Mouse (Mus musculus): ENCODE measurements around the gene Birc5. TPM values are rescaled to one million over a fixed set of nuclear protein-coding genes. Genes with fewer than 3 reads are reported as not detected.

Gene Birc5
- polyA plus RNA-seq, 1 experiment, result 60.7 TPM

- Histone ChIP-seq H3ac (ENCODE audit: control insufficient read depth, insufficient read length) (peak within 1 kb of the TSS; percentile 5), H3K27me3 (ENCODE audit: control insufficient read depth, insufficient read depth, insufficient read length) (no peaks in the 10 kb centered on the region), H3K4me3 (peak within 1 kb of the TSS; percentile 45), H3K79me2 (ENCODE audit: control insufficient read depth, insufficient read depth) (peaks cover 26% of the 10 kb centered on the region), H3K36me3 (ENCODE audit: control insufficient read depth, insufficient read depth) (no peaks in the 10 kb centered on the region), H3K4me2 (ENCODE audit: low read depth) (peak within 1 kb of the TSS; percentile 94)
- TF ChIP-seq MAX (IDR thresholded peaks at IDR 0.05; ENCODE audit: low read depth) (no peak), MYOD1 (IDR thresholded peaks at IDR 0.05; ENCODE audit: control insufficient read depth in 1 of 3, insufficient read length in 2 of 3, low read depth in 2 of 3) (no peak), TCF12 (IDR thresholded peaks at IDR 0.05; ENCODE audit: insufficient read depth, poor library complexity, severe bottlenecking) (no peak), CEBPB (IDR thresholded peaks at IDR 0.05; ENCODE audit: insufficient read depth, poor library complexity, severe bottlenecking) (no peak), POLR2AphosphoS2 (IDR thresholded peaks at IDR 0.05; ENCODE audit: insufficient read length, low read depth) (peak; percentile 61), TCF3 (IDR thresholded peaks at IDR 0.05; ENCODE audit: insufficient read length, low read depth) (no peak), REST (IDR thresholded peaks at IDR 0.05; ENCODE audit: insufficient read depth, insufficient read length) (no peak), SRF (IDR thresholded peaks at IDR 0.05; ENCODE audit: control insufficient read depth, insufficient read length, low read depth) (peak; percentile 1), USF1 (IDR thresholded peaks at IDR 0.05; ENCODE audit: low read depth) (no peak), E2F4 (IDR thresholded peaks at IDR 0.05; ENCODE audit: insufficient read depth) (peak; percentile 74), POLR2A (IDR thresholded peaks at IDR 0.05; ENCODE audit: insufficient read length, low read depth) (peak; percentile 54), MYOG (IDR thresholded peaks at IDR 0.05; ENCODE audit: control insufficient read depth in 1 of 3, insufficient read depth in 1 of 3, insufficient read length in 2 of 3, low read depth in 2 of 3) (no peak)
Observed at GRCm38 (mm10) chr11:117825333-117826101, 23.5 kb upstream of the Birc5 start, which contains the start of the genes Afmid and Tk1. Gene Afmid, plus strand, starts transcription at chr11:117825924. Gene Tk1, minus strand, starts transcription at chr11:117826092.

GRCm38 (mm10) chr11:117826164-117826563, 22.9 kb upstream of the Birc5 start:
- TF ChIP-seq TCF3 (IDR thresholded peaks at IDR 0.05; ENCODE audit: insufficient read length, low read depth), result no peak
- TF ChIP-seq USF1 (IDR thresholded peaks at IDR 0.05; ENCODE audit: low read depth), result no peak
- TF ChIP-seq REST (IDR thresholded peaks at IDR 0.05; ENCODE audit: insufficient read depth, insufficient read length), result no peak
- TF ChIP-seq SRF (IDR thresholded peaks at IDR 0.05; ENCODE audit: control insufficient read depth, insufficient read length, low read depth), result no peak
- TF ChIP-seq POLR2A (IDR thresholded peaks at IDR 0.05; ENCODE audit: insufficient read length, low read depth), result no peak
- no peak for TF ChIP-seq MYOG (IDR thresholded peaks at IDR 0.05; ENCODE audit: control insufficient read depth in 1 of 3, insufficient read depth in 1 of 3, insufficient read length in 2 of 3, low read depth in 2 of 3)
- no peak for TF ChIP-seq E2F4 (IDR thresholded peaks at IDR 0.05; ENCODE audit: insufficient read depth)
- no peak for TF ChIP-seq MYOD1 (IDR thresholded peaks at IDR 0.05; ENCODE audit: control insufficient read depth in 1 of 3, insufficient read length in 2 of 3, low read depth in 2 of 3)
- TF ChIP-seq TCF12 (IDR thresholded peaks at IDR 0.05; ENCODE audit: insufficient read depth, poor library complexity, severe bottlenecking), result no peak
- TF ChIP-seq CEBPB (IDR thresholded peaks at IDR 0.05; ENCODE audit: insufficient read depth, poor library complexity, severe bottlenecking), result no peak
- no peak for TF ChIP-seq MAX (IDR thresholded peaks at IDR 0.05; ENCODE audit: low read depth)
- TF ChIP-seq POLR2AphosphoS2 (IDR thresholded peaks at IDR 0.05; ENCODE audit: insufficient read length, low read depth), result no peak
- peak overlapping the region; percentile 5 for H3ac ChIP-seq (ENCODE audit: control insufficient read depth, insufficient read length)
- H3K79me2 ChIP-seq (ENCODE audit: control insufficient read depth, insufficient read depth), result peaks cover 19% of the 10 kb centered on the region
- H3K4me2 ChIP-seq (ENCODE audit: low read depth), result peak overlapping the region; percentile 94
- no peaks in the 10 kb centered on the region for H3K27me3 ChIP-seq (ENCODE audit: control insufficient read depth, insufficient read depth, insufficient read length)
- H3K4me3 ChIP-seq, result peak overlapping the region; percentile 45
- H3K36me3 ChIP-seq (ENCODE audit: control insufficient read depth, insufficient read depth), result no peaks in the 10 kb centered on the region

- TF ChIP-seq MYOD1 (IDR thresholded peaks at IDR 0.05; ENCODE audit: control insufficient read depth in 1 of 3, insufficient read length in 2 of 3, low read depth in 2 of 3), result no peak
- peak; percentile 8 for TF ChIP-seq POLR2AphosphoS2 (IDR thresholded peaks at IDR 0.05; ENCODE audit: insufficient read length, low read depth)
- Histone ChIP-seq H3K4me2 (ENCODE audit: low read depth) (peak overlapping the region; percentile 94), H3ac (ENCODE audit: control insufficient read depth, insufficient read length) (no peak overlapping the region), H3K4me3 (peak overlapping the region; percentile 45), H3K36me3 (ENCODE audit: control insufficient read depth, insufficient read depth) (no peaks in the 10 kb centered on the region), H3K27me3 (ENCODE audit: control insufficient read depth, insufficient read depth, insufficient read length) (no peaks in the 10 kb centered on the region), H3K79me2 (ENCODE audit: control insufficient read depth, insufficient read depth) (peaks cover 12% of the 10 kb centered on the region)
Observed at GRCm38 (mm10) chr11:117826916-117827315, 22.1 kb upstream of the Birc5 start.

DNA sequence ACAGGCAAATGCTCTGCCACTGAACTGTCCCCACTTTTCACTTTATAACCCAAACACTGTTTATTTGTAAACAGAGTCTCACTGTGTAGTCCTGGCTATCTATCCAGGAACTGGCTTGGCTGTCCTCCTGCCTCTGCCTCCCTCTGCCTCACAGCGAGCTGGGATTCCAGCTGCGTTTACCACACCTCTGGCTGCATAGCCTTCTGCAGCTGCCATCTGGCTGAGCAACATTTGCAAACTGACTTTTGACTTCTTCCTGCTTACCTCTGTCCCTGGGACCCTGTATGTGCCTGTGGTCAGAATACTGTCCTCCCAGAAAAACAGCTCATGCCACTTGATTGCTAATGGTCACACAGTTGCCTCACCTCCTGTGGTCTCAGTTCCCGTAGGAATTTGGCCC, 21.7 kb upstream of the Birc5 start:
- Histone ChIP-seq H3K4me3 (peak overlapping the region; percentile 45), H3K27me3 (ENCODE audit: control insufficient read depth, insufficient read depth, insufficient read length) (no peaks in the 10 kb centered on the region), H3K79me2 (ENCODE audit: control insufficient read depth, insufficient read depth) (peaks cover 7% of the 10 kb centered on the region), H3K36me3 (ENCODE audit: control insufficient read depth, insufficient read depth) (no peaks in the 10 kb centered on the region), H3ac (ENCODE audit: control insufficient read depth, insufficient read length) (no peak overlapping the region), H3K4me2 (ENCODE audit: low read depth) (peak overlapping the region; percentile 94)
- no peak for TF ChIP-seq POLR2AphosphoS2 (IDR thresholded peaks at IDR 0.05; ENCODE audit: insufficient read length, low read depth)
- TF ChIP-seq MYOD1 (IDR thresholded peaks at IDR 0.05; ENCODE audit: control insufficient read depth in 1 of 3, insufficient read length in 2 of 3, low read depth in 2 of 3), result peak in 2 of 3 experiments; percentile 32 to 44
- no peak for TF ChIP-seq TCF12 (IDR thresholded peaks at IDR 0.05; ENCODE audit: insufficient read depth, poor library complexity, severe bottlenecking)
- no peak for TF ChIP-seq REST (IDR thresholded peaks at IDR 0.05; ENCODE audit: insufficient read depth, insufficient read length)
- no peak for TF ChIP-seq SRF (IDR thresholded peaks at IDR 0.05; ENCODE audit: control insufficient read depth, insufficient read length, low read depth)
- no peak for TF ChIP-seq POLR2A (IDR thresholded peaks at IDR 0.05; ENCODE audit: insufficient read length, low read depth)
- no peak for TF ChIP-seq E2F4 (IDR thresholded peaks at IDR 0.05; ENCODE audit: insufficient read depth)
- no peak for TF ChIP-seq CEBPB (IDR thresholded peaks at IDR 0.05; ENCODE audit: insufficient read depth, poor library complexity, severe bottlenecking)
- TF ChIP-seq MYOG (IDR thresholded peaks at IDR 0.05; ENCODE audit: control insufficient read depth in 1 of 3, insufficient read depth in 1 of 3, insufficient read length in 2 of 3, low read depth in 2 of 3), result peak in 1 of 3 experiments; percentile 25
- no peak for TF ChIP-seq TCF3 (IDR thresholded peaks at IDR 0.05; ENCODE audit: insufficient read length, low read depth)
